Mouse (Mus musculus): ENCODE results near the gene Bicra. TPM values are rescaled to one million over a fixed set of nuclear protein-coding genes. Genes with fewer than 3 reads are reported as not detected.

The Bicra gene
- total and polyA plus RNA-seq, 2 experiments from 2014 or later = 4.1 to 7.0 TPM

GRCm38 (mm10) chr7:15933437-15934359, 114.0 kb downstream of the Bicra start:
- Histone ChIP-seq H3K9ac (replicated peaks; ENCODE audit: low read length, poor library complexity, severe bottlenecking) (no peak overlapping the region), H3K27me3 (ENCODE audit: insufficient read depth, low read length) (no peaks in the 10 kb centered on the region), H3K36me3 (ENCODE audit: insufficient read depth, low read length) (peaks cover 19% of the 10 kb centered on the region), H3K4me3 (ENCODE audit: low read depth, low read length) (no peak overlapping the region), H3K4me2 (ENCODE audit: low read depth, low read length, poor library complexity, severe bottlenecking) (no peak overlapping the region), H3K4me1 (ENCODE audit: insufficient read depth, low read length) (no peaks in the 10 kb centered on the region), H3K27ac (ENCODE audit: low read depth, low read length) (no peak overlapping the region), H3K9me3 (ENCODE audit: low read length) (no peaks in the 10 kb centered on the region)
- 64% methylated on average over 16 of the region's 16 CpGs for WGBS
- DNase-seq (ENCODE audit: low spot score) (no peak), ATAC-seq (ENCODE audit: low FRiP score) (no peak)
- TF ChIP-seq CTCF (IDR thresholded peaks at IDR 0.05) = no peak

GRCm38 (mm10) chr7:15931635-15932034, 116.1 kb downstream of the Bicra start:
- no peaks in the 10 kb centered on the region for H3K4me1 ChIP-seq (ENCODE audit: insufficient read depth, low read length)
- H3K4me2 ChIP-seq (ENCODE audit: low read depth, low read length, poor library complexity, severe bottlenecking) = no peak overlapping the region
- ATAC-seq (ENCODE audit: low FRiP score) (no peak), DNase-seq (ENCODE audit: low spot score) (no peak)
- H3K36me3 ChIP-seq (ENCODE audit: insufficient read depth, low read length) = peaks cover under 1% of the 10 kb centered on the region; the same call in 1 of the 2 replicates
- no peaks in the 10 kb centered on the region for H3K9me3 ChIP-seq (ENCODE audit: low read length)
- no peak overlapping the region for H3K27ac ChIP-seq (ENCODE audit: low read depth, low read length)
- H3K4me3 ChIP-seq (ENCODE audit: low read depth, low read length) = no peak overlapping the region
- TF ChIP-seq CTCF (IDR thresholded peaks at IDR 0.05) = no peak
- no peaks in the 10 kb centered on the region for H3K27me3 ChIP-seq (ENCODE audit: insufficient read depth, low read length)
- 84% methylated on average over 3 of the region's 3 CpGs for WGBS
- no peak overlapping the region for H3K9ac ChIP-seq (replicated peaks; ENCODE audit: low read length, poor library complexity, severe bottlenecking)

GRCm38 (mm10) chr7:15930543-15930942, 117.2 kb downstream of the Bicra start:
- H3K9me3 ChIP-seq (ENCODE audit: low read length) = no peaks in the 10 kb centered on the region
- no peaks in the 10 kb centered on the region for H3K27me3 ChIP-seq (ENCODE audit: insufficient read depth, low read length)
- H3K36me3 ChIP-seq (ENCODE audit: insufficient read depth, low read length) = no peaks in the 10 kb centered on the region
- H3K9ac ChIP-seq (replicated peaks; ENCODE audit: low read length, poor library complexity, severe bottlenecking) = no peak overlapping the region
- H3K4me1 ChIP-seq (ENCODE audit: insufficient read depth, low read length) = no peaks in the 10 kb centered on the region
- no peak overlapping the region for H3K4me2 ChIP-seq (ENCODE audit: low read depth, low read length, poor library complexity, severe bottlenecking)
- H3K27ac ChIP-seq (ENCODE audit: low read depth, low read length) = no peak overlapping the region
- TF ChIP-seq CTCF (IDR thresholded peaks at IDR 0.05) = peak; percentile 26
- 62% methylated on average over 2 of the region's 2 CpGs for WGBS
- no peak for ATAC-seq (ENCODE audit: low FRiP score)
- H3K4me3 ChIP-seq (ENCODE audit: low read depth, low read length) = no peak overlapping the region
- no peak for DNase-seq (ENCODE audit: low spot score)

GRCm38 (mm10) chr7:15929910-15930309, 117.8 kb downstream of the Bicra start:
- no peak overlapping the region for H3K9ac ChIP-seq (replicated peaks; ENCODE audit: low read length, poor library complexity, severe bottlenecking)
- ATAC-seq (ENCODE audit: low FRiP score) = no peak
- H3K27ac ChIP-seq (ENCODE audit: low read depth, low read length) = no peak overlapping the region
- no peaks in the 10 kb centered on the region for H3K9me3 ChIP-seq (ENCODE audit: low read length)
- no peaks in the 10 kb centered on the region for H3K4me1 ChIP-seq (ENCODE audit: insufficient read depth, low read length)
- H3K36me3 ChIP-seq (ENCODE audit: insufficient read depth, low read length) = no peaks in the 10 kb centered on the region
- peak; percentile 58 for TF ChIP-seq CTCF (IDR thresholded peaks at IDR 0.05)
- 45% methylated on average over 4 of the region's 4 CpGs for WGBS
- H3K4me2 ChIP-seq (ENCODE audit: low read depth, low read length, poor library complexity, severe bottlenecking) = no peak overlapping the region
- H3K27me3 ChIP-seq (ENCODE audit: insufficient read depth, low read length) = no peaks in the 10 kb centered on the region
- no peak for DNase-seq (ENCODE audit: low spot score)
- no peak overlapping the region for H3K4me3 ChIP-seq (ENCODE audit: low read depth, low read length)

GRCm38 (mm10) chr7:15922220-15922773, 125.4 kb downstream of the Bicra start, which contains the start of gene Selenow:
Selenow (minus strand) TSS chr7:15922402.
- H3K4me1 ChIP-seq (ENCODE audit: insufficient read depth, low read length) = peaks cover 9% of the 10 kb centered on the region; the same call in 1 of the 2 replicates
- H3K27ac ChIP-seq (ENCODE audit: low read depth, low read length) = peak within 1 kb of the TSS; percentile 88
- DNase-seq (ENCODE audit: low spot score) (peak; percentile 95), ATAC-seq (ENCODE audit: low FRiP score) (peak; percentile 96)
- H3K36me3 ChIP-seq (ENCODE audit: insufficient read depth, low read length) = peaks cover 13% of the 10 kb centered on the region
- no peak; the same call in 1 of the 2 replicates for TF ChIP-seq CTCF (IDR thresholded peaks at IDR 0.05)
- H3K4me3 ChIP-seq (ENCODE audit: low read depth, low read length) = peak within 1 kb of the TSS; percentile 75
- H3K4me2 ChIP-seq (ENCODE audit: low read depth, low read length, poor library complexity, severe bottlenecking) = peak within 1 kb of the TSS; percentile 70
- H3K9ac ChIP-seq (replicated peaks; ENCODE audit: low read length, poor library complexity, severe bottlenecking) = peak within 1 kb of the TSS; percentile 81
- H3K27me3 ChIP-seq (ENCODE audit: insufficient read depth, low read length) = no peaks in the 10 kb centered on the region
- WGBS = under 1% methylated on average over 32 of the region's 33 CpGs
- H3K9me3 ChIP-seq (ENCODE audit: low read length) = no peaks in the 10 kb centered on the region

- peak overlapping the region; percentile 88 for H3K27ac ChIP-seq (ENCODE audit: low read depth, low read length)
- peaks cover 16% of the 10 kb centered on the region for H3K36me3 ChIP-seq (ENCODE audit: insufficient read depth, low read length)
- ATAC-seq (ENCODE audit: low FRiP score) (peak; percentile 44), DNase-seq (ENCODE audit: low spot score) (peak; percentile 63)
- peak overlapping the region; percentile 70 for H3K4me2 ChIP-seq (ENCODE audit: low read depth, low read length, poor library complexity, severe bottlenecking)
- TF ChIP-seq CTCF (IDR thresholded peaks at IDR 0.05) = no peak
- no peaks in the 10 kb centered on the region for H3K27me3 ChIP-seq (ENCODE audit: insufficient read depth, low read length)
- peak overlapping the region; percentile 81 for H3K9ac ChIP-seq (replicated peaks; ENCODE audit: low read length, poor library complexity, severe bottlenecking)
- 1% methylated on average over 10 of the region's 10 CpGs for WGBS
- H3K4me3 ChIP-seq (ENCODE audit: low read depth, low read length) = peak overlapping the region; percentile 75
- peaks cover 9% of the 10 kb centered on the region; the same call in 1 of the 2 replicates for H3K4me1 ChIP-seq (ENCODE audit: insufficient read depth, low read length)
- H3K9me3 ChIP-seq (ENCODE audit: low read length) = no peaks in the 10 kb centered on the region
These were observed 125.9 kb downstream of the Bicra start for GRCm38 (mm10) chr7:15921796-15922195.

Other genes with a start within 250 kb of the Bicra start
- gene Obox6, start 208.2 kb downstream of the Bicra start, total RNA-seq (2014; rRNA removed) = not detected in 2 replicates
- not detected in 2 replicates for gene Obox6, start 208.2 kb downstream of the Bicra start, polyA plus RNA-seq (2015; fragmentation: Nextera tagmentation; extraction: Ambion mirVana)
- gene Crx, start 168.0 kb downstream of the Bicra start, total RNA-seq (2014; rRNA removed) = 0.24 TPM in 1 of 2 replicates, not detected in the other
- gene Crx, start 168.0 kb downstream of the Bicra start, polyA plus RNA-seq (2015; fragmentation: Nextera tagmentation; extraction: Ambion mirVana) = 0.22 TPM in 1 of 2 replicates, not detected in the other
- not detected in 2 replicates for gene Crxos, start 165.3 kb downstream of the Bicra start, total RNA-seq (2014; rRNA removed)
- not detected in 2 replicates for gene Crxos, start 165.3 kb downstream of the Bicra start, polyA plus RNA-seq (2015; fragmentation: Nextera tagmentation; extraction: Ambion mirVana)
- 718 and 730 TPM in 2 replicates for gene Selenow, start 125.5 kb downstream of the Bicra start, total RNA-seq (2014; rRNA removed)
- gene Selenow, start 125.5 kb downstream of the Bicra start, polyA plus RNA-seq (2015; fragmentation: Nextera tagmentation; extraction: Ambion mirVana) = 2,106 and 2,315 TPM in 2 replicates
- 82.8 and 104 TPM in 2 replicates for gene Nop53, start 101.8 kb downstream of the Bicra start, total RNA-seq (2014; rRNA removed)
- 128 and 143 TPM in 2 replicates for gene Nop53, start 101.8 kb downstream of the Bicra start, polyA plus RNA-seq (2015; fragmentation: Nextera tagmentation; extraction: Ambion mirVana)
- gene Ehd2, start 80.4 kb downstream of the Bicra start, total RNA-seq (2014; rRNA removed) = 5.6 and 5.9 TPM in 2 replicates
- 3.9 and 4.3 TPM in 2 replicates for gene Ehd2, start 80.4 kb downstream of the Bicra start, polyA plus RNA-seq (2015; fragmentation: Nextera tagmentation; extraction: Ambion mirVana)
- gene Zfp541, start 13.9 kb upstream of the Bicra start, total RNA-seq (2014; rRNA removed) = 0.14 and 0.33 TPM in 2 replicates
- 0.15 TPM in 2 replicates for gene Zfp541, start 13.9 kb upstream of the Bicra start, polyA plus RNA-seq (2015; fragmentation: Nextera tagmentation; extraction: Ambion mirVana)
- gene Napa, start 50.5 kb upstream of the Bicra start, total RNA-seq (2014; rRNA removed) = 375 and 403 TPM in 2 replicates
- gene Napa, start 50.5 kb upstream of the Bicra start, polyA plus RNA-seq (2015; fragmentation: Nextera tagmentation; extraction: Ambion mirVana) = 236 and 258 TPM in 2 replicates
- gene Kptn, start 72.0 kb upstream of the Bicra start, total RNA-seq (2014; rRNA removed) = 42.5 and 44.1 TPM in 2 replicates
- gene Kptn, start 72.0 kb upstream of the Bicra start, polyA plus RNA-seq (2015; fragmentation: Nextera tagmentation; extraction: Ambion mirVana) = 35.9 and 36.7 TPM in 2 replicates
- 64.2 and 76.0 TPM in 2 replicates for gene Slc8a2, start 81.9 kb upstream of the Bicra start, total RNA-seq (2014; rRNA removed)
- 0.96 and 1.1 TPM in 2 replicates for gene Slc8a2, start 81.9 kb upstream of the Bicra start, polyA plus RNA-seq (2015; fragmentation: Nextera tagmentation; extraction: Ambion mirVana)
- 93.8 and 111 TPM in 2 replicates for gene Meis3, start 127.2 kb upstream of the Bicra start, total RNA-seq (2014; rRNA removed)
- 106 TPM in 2 replicates for gene Meis3, start 127.2 kb upstream of the Bicra start, polyA plus RNA-seq (2015; fragmentation: Nextera tagmentation; extraction: Ambion mirVana)
- 18.3 and 21.7 TPM in 2 replicates for gene Dhx34, start 174.1 kb upstream of the Bicra start, total RNA-seq (2014; rRNA removed)
- 9.3 and 10.3 TPM in 2 replicates for gene Dhx34, start 174.1 kb upstream of the Bicra start, polyA plus RNA-seq (2015; fragmentation: Nextera tagmentation; extraction: Ambion mirVana)
- gene C5ar2, start 196.2 kb upstream of the Bicra start, total RNA-seq (2014; rRNA removed) = 0.05 and 0.09 TPM in 2 replicates
- 0.14 and 0.20 TPM in 2 replicates for gene C5ar2, start 196.2 kb upstream of the Bicra start, polyA plus RNA-seq (2015; fragmentation: Nextera tagmentation; extraction: Ambion mirVana)
- 0.85 and 1.4 TPM in 2 replicates for gene C5ar1, start 211.6 kb upstream of the Bicra start, total RNA-seq (2014; rRNA removed)
- gene C5ar1, start 211.6 kb upstream of the Bicra start, polyA plus RNA-seq (2015; fragmentation: Nextera tagmentation; extraction: Ambion mirVana) = 1.4 TPM in 2 replicates
- gene Inafm1, start 225.7 kb upstream of the Bicra start, total RNA-seq (2014; rRNA removed) = 58.2 and 60.5 TPM in 2 replicates
- gene Inafm1, start 225.7 kb upstream of the Bicra start, polyA plus RNA-seq (2015; fragmentation: Nextera tagmentation; extraction: Ambion mirVana) = 84.2 and 84.5 TPM in 2 replicates
- 31.5 and 35.0 TPM in 2 replicates for gene Ccdc9, start 238.9 kb upstream of the Bicra start, total RNA-seq (2014; rRNA removed)
- gene Ccdc9, start 238.9 kb upstream of the Bicra start, polyA plus RNA-seq (2015; fragmentation: Nextera tagmentation; extraction: Ambion mirVana) = 12.7 and 13.6 TPM in 2 replicates

Data from midbrain, postnatal 0 days (tissue).